Mouse (Mus musculus) megakaryocyte progenitor cell, adult 5-6 weeks (primary cell): ENCODE measurements around the gene Btg4. TPM values are rescaled to one million over a fixed set of nuclear protein-coding genes. Genes with fewer than 3 reads are reported as not detected.
A peak's percentile ranks its signal among the peaks of the same experiment; 100 is the strongest.
"Not testable (repeated sequence)": the region's sequence is repeated elsewhere in the genome, so short reads cannot be mapped to it uniquely, and the experiment has no call there.

ENCODE experiments used
- ATAC-seq: replicated peaks from 2 replicates; pipeline ENCODE4 v1.8.0; 2016; ENCODE audit warnings: mild to moderate bottlenecking, moderate TSS enrichment, inconsistent platforms; ENCODE audit not compliant: poor library complexity
- total RNA-seq, 2 experiments: library from RNA; stranded (forward) in 1 of 2; stranded (reverse) in 1 of 2; fragments of 157-497, 149-512 nt in 1 of 2; fragments of 200-1000 nt in 1 of 2; gene quantifications; 2 replicates each; pipeline versions ENCODE4 v1.2.3 to v1.2.4; 2015 to 2017

Btg4 gene
- total RNA-seq, 2 experiments from 2014 or later, result 0.10 TPM; not detected in 1

- peak; percentile 95 for ATAC-seq
These were observed 16.2 kb downstream of the Btg4 start, which contains the start of gene Layn for GRCm38 (mm10) chr9:51076979-51077315. Layn (minus strand) TSS chr9:51077094.

GRCm38 (mm10) chr9:51081614-51082013 lies 20.9 kb downstream of the Btg4 start:
- ATAC-seq, result no peak

GRCm38 (mm10) chr9:51093697-51094096 lies 33.0 kb downstream of the Btg4 start:
- ATAC-seq, result peak; percentile 73

GRCm38 (mm10) chr9:51096306-51096705 lies 35.6 kb downstream of the Btg4 start:
- ATAC-seq, result no peak

- peak; percentile 54; the same call in 1 of the 2 replicates for ATAC-seq
These were observed 41.2 kb downstream of the Btg4 start, which contains the start of gene 4833427G06Rik for GRCm38 (mm10) chr9:51101756-51102425. 4833427G06Rik (minus strand) TSS chr9:51102078.

GRCm38 (mm10) chr9:51102963-51103807 lies 42.5 kb downstream of the Btg4 start:
- peak; percentile 58 for ATAC-seq

GRCm38 (mm10) chr9:51103808-51104514 lies 43.3 kb downstream of the Btg4 start:
- no peak for ATAC-seq

GRCm38 (mm10) chr9:51105751-51106150 lies 45.0 kb downstream of the Btg4 start:
- no peak for ATAC-seq

- ATAC-seq, result no peak
These were observed 54.1 kb downstream of the Btg4 start for GRCm38 (mm10) chr9:51114767-51115166.

GRCm38 (mm10) chr9:51136985-51137384 lies 76.3 kb downstream of the Btg4 start:
- ATAC-seq, result peak; percentile 87

GRCm38 (mm10) chr9:51137432-51137831 lies 76.7 kb downstream of the Btg4 start:
- ATAC-seq, result peak; percentile 43

GRCm38 (mm10) chr9:51137836-51138235 lies 77.1 kb downstream of the Btg4 start:
- ATAC-seq, result 0 out of 2 replicates have a peak, but pooled peaks have one; percentile 37

GRCm38 (mm10) chr9:51138301-51138700 lies 77.6 kb downstream of the Btg4 start:
- ATAC-seq, result no peak

- ATAC-seq, result not testable (repeated sequence)
These were observed 78.7 kb downstream of the Btg4 start for GRCm38 (mm10) chr9:51139401-51139800.

GRCm38 (mm10) chr9:51140711-51141110 lies 80.0 kb downstream of the Btg4 start:
- no peak for ATAC-seq

GRCm38 (mm10) chr9:51143437-51143836 lies 82.7 kb downstream of the Btg4 start:
- no peak for ATAC-seq

- ATAC-seq, result no peak
These were observed 83.5 kb downstream of the Btg4 start for GRCm38 (mm10) chr9:51144218-51144617.

GRCm38 (mm10) chr9:51146496-51146895 lies 85.8 kb downstream of the Btg4 start:
- no peak for ATAC-seq

- ATAC-seq, result no peak
These were observed 86.6 kb downstream of the Btg4 start for GRCm38 (mm10) chr9:51147294-51147693.

GRCm38 (mm10) chr9:51152079-51152752 lies 91.5 kb downstream of the Btg4 start:
- ATAC-seq, result peak; percentile 84
